Mouse (Mus musculus): ENCODE measurements around the gene Ube3b.

DNA sequence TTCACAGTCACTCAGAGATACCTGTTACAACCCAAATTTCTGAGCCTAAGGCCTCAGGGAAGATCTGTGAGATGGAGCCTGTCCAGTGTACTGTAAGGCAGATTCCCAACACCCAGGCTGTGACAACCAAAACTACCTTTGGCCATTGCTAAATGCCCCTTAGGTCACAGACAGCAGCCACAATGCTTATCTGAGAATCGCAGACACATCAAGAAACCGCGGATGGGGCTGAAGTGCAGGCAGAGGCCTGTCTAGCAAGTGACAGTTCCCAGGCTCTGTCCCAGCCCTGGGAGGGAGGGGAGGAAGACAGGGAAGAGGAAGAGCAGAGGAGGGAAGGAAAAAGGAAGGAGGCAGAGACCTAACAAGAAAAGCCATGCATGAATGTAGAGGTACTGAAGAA lies 9.1 kb upstream of the Ube3b start:
- TF ChIP-seq CTCF (IDR thresholded peaks at IDR 0.05; ENCODE audit: low read depth) (no peak), EP300 (optimal IDR thresholded peaks at IDR 0.05) (no peak)

Measured in stomach, postnatal 0 days (tissue).